Mouse (Mus musculus) lung, embryonic 14.5 days (tissue): ENCODE measurements around the gene Mex3a. TPM values are rescaled to one million over a fixed set of nuclear protein-coding genes. Genes with fewer than 3 reads are reported as not detected.
A peak's percentile ranks its signal among the peaks of the same experiment; 100 is the strongest.

Experiments used
- ATAC-seq: fragments of 200-750 bp; cut with Nextera tagmentation; 2 replicates; pipeline ENCODE4 v1.8.0; 2017; ENCODE audit warnings: mild to moderate bottlenecking, moderate TSS enrichment, moderate library complexity; ENCODE audit not compliant: insufficient read depth
- DNase-seq: peaks from one replicate; pipeline ENCODE4 v3.0.0-alpha.2; 2015
- H3K27ac ChIP-seq: fragments of 300-500 bp; sonication (generic); 2 replicates; pipeline ENCODE4 v1.5.1; 2014; ENCODE audit warnings: low read depth, mild to moderate bottlenecking, moderate library complexity
- H3K27me3 ChIP-seq: fragments of 300-500 bp; sonication (generic); 2 replicates; pipeline ENCODE4 v1.6.1; 2014; ENCODE audit warnings: low read length, control low read depth; ENCODE audit not compliant: insufficient read depth
- H3K36me3 ChIP-seq: fragments of 300-500 bp; sonication (generic); 2 replicates; pipeline ENCODE4 v1.6.1; 2014; ENCODE audit warnings: control low read depth; ENCODE audit not compliant: insufficient read depth
- H3K4me1 ChIP-seq: fragments of 300-500 bp; sonication (generic); 2 replicates; pipeline ENCODE4 v1.6.1; 2014; ENCODE audit warnings: antibody characterized with exemption, control low read depth; ENCODE audit not compliant: insufficient read depth
- H3K4me2 ChIP-seq: fragments of 300-500 bp; sonication (generic); 2 replicates; pipeline ENCODE4 v1.6.1; 2014; ENCODE audit warnings: mild to moderate bottlenecking
- H3K4me3 ChIP-seq: fragments of 300-500 bp; sonication (generic); 2 replicates; pipeline ENCODE4 v1.5.1; 2014; ENCODE audit warnings: low read depth, low read length
- H3K9ac ChIP-seq: fragments of 300-500 bp; sonication (generic); 2 replicates; pipeline ENCODE4 v1.6.1; 2014
- H3K9me3 ChIP-seq: fragments of 300-500 bp; sonication (generic); 2 replicates; pipeline ENCODE4 v1.6.1; 2016; ENCODE audit warnings: low read depth, low read length, control low read depth
- CTCF ChIP-seq: IDR thresholded peaks from 2 replicates; pipeline ENCODE4 v1.5.1; 2016; ENCODE audit warnings: antibody characterized with exemption, low read depth
- WGBS: fragments of 180-500 bp; shearing (Covaris S2); extraction: QIAGEN DNeasy Blood & Tissue Kit; methylation state at CpG from one replicate; pipeline ENCODE4 v1.1.7; 2014; 5-methylcytosine and 5-hydroxymethylcytosine counted together
- polyA plus RNA-seq: library from polyadenylated mRNA; unstranded; fragments of >200 nt; fragmentation: Nextera tagmentation; extraction: Ambion mirVana; gene quantifications from 2 replicates; pipeline ENCODE4 v1.2.1, GENCODE M21; 2014

Gene Mex3a
- polyA plus RNA-seq, 1 experiment from 2014 or later, result 25.0 TPM

GRCm38 (mm10) chr3:88493706-88494582 lies 38.3 kb upstream of the Mex3a start:
- DNase-seq, result no peak
- peak overlapping the region; percentile 67 for H3K9ac ChIP-seq

GRCm38 (mm10) chr3:88494836-88495628 lies 37.2 kb upstream of the Mex3a start:
- ATAC-seq (no peak), DNase-seq (peak; percentile 83)
- 0 out of 2 replicates have a peak, but pooled peaks cover 10% of the 10 kb centered on the region for H3K36me3 ChIP-seq
- H3K4me2 ChIP-seq, result peak overlapping the region; percentile 0; the same call in 1 of the 2 replicates
- peak overlapping the region; percentile 69 for H3K27ac ChIP-seq
- TF ChIP-seq CTCF, result no peak
- peak overlapping the region; percentile 30; the same call in 1 of the 2 replicates for H3K9ac ChIP-seq
- H3K4me3 ChIP-seq, result no peak overlapping the region
- H3K9me3 ChIP-seq, result no peaks in the 10 kb centered on the region
- H3K27me3 ChIP-seq, result no peaks in the 10 kb centered on the region
- peaks cover 24% of the 10 kb centered on the region for H3K4me1 ChIP-seq
- 50% methylated on average over 9 of the region's 9 CpGs for WGBS

More at GRCm38 (mm10) chr3:88493706-88494582, 38.3 kb upstream of the Mex3a start:
- no peak for ATAC-seq
- 68% methylated on average over 11 of the region's 11 CpGs for WGBS
- H3K9me3 ChIP-seq, result no peaks in the 10 kb centered on the region
- peak overlapping the region; percentile 91 for H3K4me2 ChIP-seq
- H3K27me3 ChIP-seq, result no peaks in the 10 kb centered on the region
- 0 out of 2 replicates have a peak, but pooled peaks cover 10% of the 10 kb centered on the region for H3K36me3 ChIP-seq
- H3K4me1 ChIP-seq, result peaks cover 24% of the 10 kb centered on the region
- peak overlapping the region; percentile 94 for H3K27ac ChIP-seq
- no peak for TF ChIP-seq CTCF
- peak overlapping the region; percentile 43; the same call in 1 of the 2 replicates for H3K4me3 ChIP-seq

- Histone ChIP-seq H3K9ac (no peak overlapping the region), H3K9me3 (no peaks in the 10 kb centered on the region), H3K4me1 (peaks cover 24% of the 10 kb centered on the region), H3K4me3 (no peak overlapping the region), H3K4me2 (no peak overlapping the region), H3K27ac (no peak overlapping the region), H3K27me3 (no peaks in the 10 kb centered on the region), H3K36me3 (0 out of 2 replicates have a peak, but pooled peaks cover 10% of the 10 kb centered on the region)
- no peak for ATAC-seq
- no peak for TF ChIP-seq CTCF
- WGBS, result 77% methylated on average over 10 of the region's 10 CpGs
- DNase-seq, result no peak
These were observed 36.3 kb upstream of the Mex3a start for GRCm38 (mm10) chr3:88495741-88496415.

GRCm38 (mm10) chr3:88499580-88499979 lies 32.6 kb upstream of the Mex3a start:
- H3K9ac ChIP-seq, result no peak overlapping the region
- WGBS, result 69% methylated on average over 4 of the region's 4 CpGs
- peaks cover 18% of the 10 kb centered on the region for H3K4me1 ChIP-seq
- 0 out of 2 replicates have a peak, but pooled peaks cover 10% of the 10 kb centered on the region for H3K36me3 ChIP-seq
- TF ChIP-seq CTCF, result no peak
- H3K27ac ChIP-seq, result no peak overlapping the region
- ATAC-seq (no peak), DNase-seq (no peak)
- H3K9me3 ChIP-seq, result no peaks in the 10 kb centered on the region
- no peak overlapping the region for H3K4me2 ChIP-seq
- H3K4me3 ChIP-seq, result no peak overlapping the region
- no peaks in the 10 kb centered on the region for H3K27me3 ChIP-seq

- no peak overlapping the region for H3K4me3 ChIP-seq
- no peak for ATAC-seq
- WGBS, result 80% methylated on average over 7 of the region's 7 CpGs
- 0 out of 2 replicates have a peak, but pooled peaks cover 10% of the 10 kb centered on the region for H3K36me3 ChIP-seq
- no peak for TF ChIP-seq CTCF
- no peak overlapping the region for H3K27ac ChIP-seq
- H3K4me1 ChIP-seq, result peaks cover 13% of the 10 kb centered on the region
- no peak for DNase-seq
- no peaks in the 10 kb centered on the region for H3K27me3 ChIP-seq
- H3K9me3 ChIP-seq, result no peaks in the 10 kb centered on the region
- H3K4me2 ChIP-seq, result no peak overlapping the region
- H3K9ac ChIP-seq, result no peak overlapping the region
These were observed 32.1 kb upstream of the Mex3a start for GRCm38 (mm10) chr3:88500087-88500486.

- no peak overlapping the region for H3K27ac ChIP-seq
- peak overlapping the region; percentile 100 for H3K4me2 ChIP-seq
- no peak overlapping the region for H3K9ac ChIP-seq
- WGBS, result 45% methylated on average over 4 of the region's 4 CpGs
- H3K4me3 ChIP-seq, result peak overlapping the region; percentile 76
- H3K36me3 ChIP-seq, result 0 out of 2 replicates have a peak, but pooled peaks cover 10% of the 10 kb centered on the region
- ATAC-seq, result no peak
- no peak for DNase-seq
- peaks cover 9% of the 10 kb centered on the region; the same call in 1 of the 2 replicates for H3K4me1 ChIP-seq
- H3K9me3 ChIP-seq, result no peaks in the 10 kb centered on the region
- no peaks in the 10 kb centered on the region for H3K27me3 ChIP-seq
- no peak for TF ChIP-seq CTCF
These were observed 31.4 kb upstream of the Mex3a start for GRCm38 (mm10) chr3:88500655-88501365.
